Mouse (Mus musculus) C2C12 (cell line): ENCODE measurements around the gene 1700003E16Rik.

Experiments
- CEBPB ChIP-seq: IDR thresholded peaks from one replicate; pipeline ENCODE4 v1.6.1; 2011; ENCODE audit warnings: low read depth, mild to moderate bottlenecking, control low read depth, moderate library complexity
- CTCF ChIP-seq: IDR thresholded peaks from one replicate; pipeline ENCODE4 v1.5.1; 2011; ENCODE audit not compliant: control insufficient read depth, insufficient read depth, insufficient read length
- FOSL1 ChIP-seq: IDR thresholded peaks from one replicate; pipeline ENCODE4 v1.8.0; 2011; ENCODE audit warnings: mild to moderate bottlenecking, low read length; ENCODE audit not compliant: poor library complexity, insufficient read depth, severe bottlenecking
- MAX ChIP-seq: IDR thresholded peaks from one replicate; pipeline ENCODE4 v1.6.1; 2011; ENCODE audit warnings: mild to moderate bottlenecking, control low read depth
- MYOD1 ChIP-seq: IDR thresholded peaks from one replicate; pipeline ENCODE4 v1.6.1; 2011; ENCODE audit warnings: low read depth; ENCODE audit not compliant: control insufficient read depth, insufficient read length
- MYOG ChIP-seq: IDR thresholded peaks from one replicate; pipeline ENCODE4 v1.6.1; 2011; ENCODE audit not compliant: control insufficient read depth, insufficient read length; ENCODE audit errors: extremely low read depth
- USF1 ChIP-seq: IDR thresholded peaks from one replicate; pipeline ENCODE4 v1.6.1; 2011; ENCODE audit warnings: low read depth, mild to moderate bottlenecking, control low read depth, moderate library complexity

- TF ChIP-seq CTCF, result no peak
- TF ChIP-seq MAX, result no peak
- TF ChIP-seq USF1, result no peak
- no peak for TF ChIP-seq FOSL1
- no peak for TF ChIP-seq MYOD1
- no peak for TF ChIP-seq MYOG
- TF ChIP-seq CEBPB, result no peak
Measured at GRCm38 (mm10) chr6:83185895-83186861, 30.0 kb downstream of the 1700003E16Rik start.
